Mouse (Mus musculus): ENCODE measurements around the gene Zfp868.
A peak's percentile ranks its signal among the peaks of the same experiment; 100 is the strongest.
"Not testable (repeated sequence)": the region's sequence is repeated elsewhere in the genome, so short reads cannot be mapped to it uniquely, and the experiment has no call there.

Gene Zfp868

GRCm38 (mm10) chr8:69625095-69625789 lies at the start of gene Zfp868:
Gene Zfp868, minus strand, starts transcription at chr8:69625548.
- peak; percentile 98 for DNase-seq

- not testable (repeated sequence) for DNase-seq
These were observed 39.7 kb upstream of the Zfp868 start for GRCm38 (mm10) chr8:69665051-69665450.

GRCm38 (mm10) chr8:69661294-69661693 lies 35.9 kb upstream of the Zfp868 start:
- DNase-seq: no peak

- DNase-seq: peak; percentile 96
These were observed 29.1 kb upstream of the Zfp868 start, which contains the start of gene Zfp964 for GRCm38 (mm10) chr8:69654358-69654981. Gene Zfp964, plus strand, starts transcription at chr8:69654479.

- no peak for DNase-seq
These were observed 28.5 kb upstream of the Zfp868 start for GRCm38 (mm10) chr8:69653808-69654357.

- DNase-seq: no peak
These were observed 7.3 kb downstream of the Zfp868 start for GRCm38 (mm10) chr8:69618078-69618477.

- no peak for DNase-seq
These were observed 10.7 kb downstream of the Zfp868 start for GRCm38 (mm10) chr8:69614687-69615086.

GRCm38 (mm10) chr8:69597598-69597997 lies 27.8 kb downstream of the Zfp868 start:
- not testable (repeated sequence) for DNase-seq

- peak; percentile 45 for DNase-seq
These were observed 40.6 kb downstream of the Zfp868 start for GRCm38 (mm10) chr8:69584611-69585202.

- not testable (repeated sequence) for DNase-seq
These were observed 41.1 kb downstream of the Zfp868 start for GRCm38 (mm10) chr8:69584201-69584600.
